Mouse (Mus musculus): ENCODE data around the gene Syt7. TPM values are rescaled to one million over a fixed set of nuclear protein-coding genes. Genes with fewer than 3 reads are reported as not detected.

Gene Syt7
- total RNA-seq (2014; rRNA removed): 91.6 and 110 TPM in 2 replicates
- polyA plus RNA-seq (2015; fragmentation: Nextera tagmentation; extraction: Ambion mirVana): 14.9 and 19.2 TPM in 2 replicates

GRCm38 (mm10) chr19:10388615-10389313 lies at the start of gene Syt7:
Gene Syt7 (plus strand): TSS chr19:10389090.
- peak within 1 kb of the TSS; percentile 70 for H3K4me2 ChIP-seq (ENCODE audit: low read depth)

GRCm38 (mm10) chr19:10339271-10339670 lies 49.6 kb upstream of the Syt7 start:
- Histone ChIP-seq H3K9ac (no peak overlapping the region), H3K36me3 (ENCODE audit: insufficient read depth) (no peaks in the 10 kb centered on the region), H3K4me3 (ENCODE audit: low read depth, low read length) (no peak overlapping the region), H3K4me1 (ENCODE audit: insufficient read depth) (no peaks in the 10 kb centered on the region), H3K4me2 (ENCODE audit: low read depth) (no peak overlapping the region), H3K27me3 (ENCODE audit: insufficient read depth, low read length) (no peaks in the 10 kb centered on the region; the same call in 1 of the 2 replicates), H3K27ac (ENCODE audit: low read depth, low read length) (no peak overlapping the region), H3K9me3 (ENCODE audit: low read length) (no peaks in the 10 kb centered on the region)
- DNase-seq (no peak), ATAC-seq (no peak)
- 7% methylated on average over 5 of the region's 5 CpGs for WGBS
- TF ChIP-seq CTCF (IDR thresholded peaks at IDR 0.05; ENCODE audit: low read depth): no peak

More at GRCm38 (mm10) chr19:10388615-10389313, at the start of gene Syt7:
- Histone ChIP-seq H3K9me3 (ENCODE audit: low read length) (no peaks in the 10 kb centered on the region), H3K36me3 (ENCODE audit: insufficient read depth) (no peaks in the 10 kb centered on the region), H3K27ac (ENCODE audit: low read depth, low read length) (peak within 1 kb of the TSS; percentile 70), H3K27me3 (ENCODE audit: insufficient read depth, low read length) (no peaks in the 10 kb centered on the region), H3K4me1 (ENCODE audit: insufficient read depth) (peaks cover 4% of the 10 kb centered on the region; the same call in 1 of the 2 replicates), H3K4me3 (ENCODE audit: low read depth, low read length) (peak within 1 kb of the TSS; percentile 83), H3K9ac (peak within 1 kb of the TSS; percentile 81)
- WGBS: under 1% methylated on average over 50 of the region's 78 CpGs
- ATAC-seq (peak; percentile 82), DNase-seq (peak; percentile 91)
- TF ChIP-seq CTCF (IDR thresholded peaks at IDR 0.05; ENCODE audit: low read depth): peak; percentile 50

GRCm38 (mm10) chr19:10340661-10341060 lies 48.2 kb upstream of the Syt7 start:
- Histone ChIP-seq H3K27ac (ENCODE audit: low read depth, low read length) (no peak overlapping the region), H3K4me2 (ENCODE audit: low read depth) (no peak overlapping the region), H3K36me3 (ENCODE audit: insufficient read depth) (no peaks in the 10 kb centered on the region), H3K27me3 (ENCODE audit: insufficient read depth, low read length) (no peaks in the 10 kb centered on the region; the same call in 1 of the 2 replicates), H3K9me3 (ENCODE audit: low read length) (no peaks in the 10 kb centered on the region), H3K4me3 (ENCODE audit: low read depth, low read length) (no peak overlapping the region), H3K9ac (no peak overlapping the region), H3K4me1 (ENCODE audit: insufficient read depth) (no peaks in the 10 kb centered on the region)
- no peak for TF ChIP-seq CTCF (IDR thresholded peaks at IDR 0.05; ENCODE audit: low read depth)
- DNase-seq: no peak
- 47% methylated on average over 5 of the region's 5 CpGs for WGBS
- no peak for ATAC-seq

GRCm38 (mm10) chr19:10341152-10341551 lies 47.7 kb upstream of the Syt7 start:
- WGBS: 17% methylated on average over 11 of the region's 11 CpGs
- peak; percentile 37 for ATAC-seq
- peak; percentile 83 for DNase-seq

GRCm38 (mm10) chr19:10341817-10342439 lies 47.0 kb upstream of the Syt7 start:
- Histone ChIP-seq H3K27ac (ENCODE audit: low read depth, low read length) (no peak overlapping the region), H3K4me3 (ENCODE audit: low read depth, low read length) (no peak overlapping the region), H3K4me1 (ENCODE audit: insufficient read depth) (no peaks in the 10 kb centered on the region), H3K9ac (0 out of 2 replicates have a peak overlapping the region, but pooled peaks have one; percentile 1), H3K4me2 (ENCODE audit: low read depth) (no peak overlapping the region), H3K9me3 (ENCODE audit: low read length) (no peaks in the 10 kb centered on the region), H3K27me3 (ENCODE audit: insufficient read depth, low read length) (no peaks in the 10 kb centered on the region; the same call in 1 of the 2 replicates), H3K36me3 (ENCODE audit: insufficient read depth) (no peaks in the 10 kb centered on the region)
- peak; percentile 82 for DNase-seq
- no peak for TF ChIP-seq CTCF (IDR thresholded peaks at IDR 0.05; ENCODE audit: low read depth)
- peak; percentile 63 for ATAC-seq
- 13% methylated on average over 12 of the region's 12 CpGs for WGBS

More at GRCm38 (mm10) chr19:10341152-10341551, 47.7 kb upstream of the Syt7 start:
- TF ChIP-seq CTCF (IDR thresholded peaks at IDR 0.05; ENCODE audit: low read depth): peak; percentile 93
- no peak overlapping the region for H3K27ac ChIP-seq (ENCODE audit: low read depth, low read length)
- H3K27me3 ChIP-seq (ENCODE audit: insufficient read depth, low read length): no peaks in the 10 kb centered on the region; the same call in 1 of the 2 replicates
- H3K9me3 ChIP-seq (ENCODE audit: low read length): no peaks in the 10 kb centered on the region
- no peak overlapping the region for H3K9ac ChIP-seq
- H3K4me3 ChIP-seq (ENCODE audit: low read depth, low read length): no peak overlapping the region
- H3K36me3 ChIP-seq (ENCODE audit: insufficient read depth): no peaks in the 10 kb centered on the region
- H3K4me2 ChIP-seq (ENCODE audit: low read depth): no peak overlapping the region
- no peaks in the 10 kb centered on the region for H3K4me1 ChIP-seq (ENCODE audit: insufficient read depth)

GRCm38 (mm10) chr19:10343866-10344265 lies 45.0 kb upstream of the Syt7 start:
- Histone ChIP-seq H3K36me3 (ENCODE audit: insufficient read depth) (no peaks in the 10 kb centered on the region), H3K9me3 (ENCODE audit: low read length) (no peaks in the 10 kb centered on the region), H3K27ac (ENCODE audit: low read depth, low read length) (no peak overlapping the region), H3K9ac (no peak overlapping the region), H3K4me1 (ENCODE audit: insufficient read depth) (no peaks in the 10 kb centered on the region), H3K4me2 (ENCODE audit: low read depth) (no peak overlapping the region), H3K4me3 (ENCODE audit: low read depth, low read length) (no peak overlapping the region), H3K27me3 (ENCODE audit: insufficient read depth, low read length) (no peaks in the 10 kb centered on the region; the same call in 1 of the 2 replicates)
- ATAC-seq: no peak
- TF ChIP-seq CTCF (IDR thresholded peaks at IDR 0.05; ENCODE audit: low read depth): no peak
- WGBS: 86% methylated on average over 10 of the region's 10 CpGs
- DNase-seq: no peak

GRCm38 (mm10) chr19:10345696-10346095 lies 43.2 kb upstream of the Syt7 start:
- Histone ChIP-seq H3K4me3 (ENCODE audit: low read depth, low read length) (no peak overlapping the region), H3K27ac (ENCODE audit: low read depth, low read length) (no peak overlapping the region), H3K4me2 (ENCODE audit: low read depth) (no peak overlapping the region), H3K27me3 (ENCODE audit: insufficient read depth, low read length) (no peaks in the 10 kb centered on the region; the same call in 1 of the 2 replicates), H3K9ac (no peak overlapping the region), H3K9me3 (ENCODE audit: low read length) (no peaks in the 10 kb centered on the region), H3K36me3 (ENCODE audit: insufficient read depth) (no peaks in the 10 kb centered on the region), H3K4me1 (ENCODE audit: insufficient read depth) (no peaks in the 10 kb centered on the region)
- ATAC-seq: no peak
- no peak for TF ChIP-seq CTCF (IDR thresholded peaks at IDR 0.05; ENCODE audit: low read depth)
- no peak for DNase-seq
- WGBS: 49% methylated on average over 12 of the region's 12 CpGs
